Mouse (Mus musculus): Measurements from ENCODE around the gene Elof1. TPM values are rescaled to one million over a fixed set of nuclear protein-coding genes. Genes with fewer than 3 reads are reported as not detected.

The Elof1 gene
- total RNA-seq, 2 experiments from 2014 or later: 31.1 to 98.7 TPM

DNA sequence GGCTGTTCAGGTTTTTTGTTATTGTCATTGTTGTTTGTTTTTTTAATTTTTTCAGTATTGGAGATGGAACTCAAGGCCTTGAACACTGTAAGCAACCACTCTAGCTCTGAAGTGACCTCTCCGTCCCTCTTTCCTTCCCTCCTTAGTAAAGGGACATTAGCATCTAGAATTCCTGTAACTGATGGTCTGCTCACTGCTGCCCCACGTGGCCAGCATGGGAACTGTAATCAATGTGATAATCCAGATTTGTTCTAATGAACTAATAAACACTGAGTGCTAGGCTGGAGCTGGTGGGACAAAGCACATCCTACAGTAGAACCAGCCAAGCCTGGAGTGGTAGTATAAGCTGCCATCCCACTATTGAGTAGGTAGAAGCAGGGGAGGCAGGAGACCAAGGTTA is 21.5 kb upstream of the Elof1 start:
- ATAC-seq (replicated peaks; ENCODE audit: low FRiP score, low TSS enrichment, poor library complexity, severe bottlenecking): no peak

DNA sequence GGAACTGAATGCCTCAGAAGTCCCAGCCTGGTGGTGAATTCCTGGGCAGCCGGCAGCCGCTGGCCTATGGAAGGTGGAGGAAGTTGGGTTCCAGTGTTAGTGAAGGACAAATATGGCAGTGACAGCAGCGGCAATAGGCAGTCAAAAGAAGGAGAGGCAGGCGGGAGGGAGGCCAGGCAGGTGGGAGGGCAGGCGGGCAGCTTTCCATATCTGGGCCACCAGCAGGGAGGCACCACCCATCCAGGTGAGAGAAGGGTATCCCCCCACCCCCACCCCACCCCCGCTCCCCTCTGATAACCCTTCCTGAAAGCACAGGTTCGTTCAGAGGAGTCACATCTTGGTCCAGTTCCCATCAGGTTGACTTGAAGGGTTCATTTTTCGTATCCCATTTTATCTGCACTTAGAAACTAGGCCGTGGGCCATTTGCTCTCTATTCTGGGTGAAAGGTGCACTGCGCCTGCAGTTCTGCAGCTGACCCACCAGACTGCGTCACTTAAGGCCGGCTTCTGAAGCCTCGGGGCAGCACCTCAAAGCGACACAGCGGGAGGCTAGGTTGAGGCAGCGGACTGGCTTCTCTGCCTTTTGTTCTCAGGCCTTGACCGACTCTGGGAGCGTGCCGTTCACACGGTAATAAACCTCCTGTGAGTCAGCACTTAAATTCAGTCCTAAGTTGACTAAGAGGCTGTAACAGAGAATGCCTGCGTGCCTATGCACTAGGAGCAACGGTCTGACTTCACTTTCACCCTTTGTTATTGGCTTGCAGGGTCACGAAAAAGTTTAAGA is 20.0 kb upstream of the Elof1 start:
- no peak for ATAC-seq (replicated peaks; ENCODE audit: low FRiP score, low TSS enrichment, poor library complexity, severe bottlenecking)

GRCm38 (mm10) chr9:22135644-22136390 is 18.8 kb upstream of the Elof1 start, which contains the start of gene Acp5:
Gene Acp5 (minus strand): TSS chr9:22135711.
- ATAC-seq (replicated peaks; ENCODE audit: low FRiP score, low TSS enrichment, poor library complexity, severe bottlenecking): peak; percentile 77

DNA sequence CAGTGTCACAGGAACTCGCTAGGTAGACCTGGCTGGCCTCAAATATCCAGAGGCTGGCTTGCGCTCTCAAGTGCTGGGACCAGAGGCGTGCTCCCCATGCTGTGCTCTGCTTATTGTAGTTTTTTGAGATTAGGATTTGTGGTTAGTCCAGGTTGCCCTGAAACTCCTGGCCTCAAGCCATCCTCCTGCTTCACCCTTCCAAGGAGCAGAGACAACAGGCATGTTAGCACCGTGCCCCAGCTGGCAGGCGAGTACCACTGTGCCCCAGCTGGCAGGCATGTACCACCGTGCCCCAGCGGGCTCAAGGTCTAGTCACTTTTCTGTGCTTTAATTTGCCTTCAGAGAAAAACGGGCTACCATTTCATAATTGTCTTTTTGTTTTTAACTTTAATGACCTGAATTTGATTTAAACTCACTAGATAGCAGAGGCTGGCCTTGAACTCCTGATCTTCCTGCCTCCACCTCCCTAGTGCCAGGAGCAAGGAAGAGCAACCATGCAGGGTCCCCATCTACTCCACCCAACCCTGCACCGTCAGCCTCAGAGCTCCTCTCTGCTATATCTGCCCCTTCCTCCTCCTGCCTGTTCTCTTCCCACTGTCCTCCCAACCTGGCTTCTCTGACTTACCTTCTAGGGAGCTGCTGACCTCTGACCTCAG is 18.1 kb upstream of the Elof1 start:
- peak; percentile 35; the same call in 1 of the 2 replicates for ATAC-seq (replicated peaks; ENCODE audit: low FRiP score, low TSS enrichment, poor library complexity, severe bottlenecking)

GRCm38 (mm10) chr9:22134246-22134890 is 17.4 kb upstream of the Elof1 start:
- no peak for ATAC-seq (replicated peaks; ENCODE audit: low FRiP score, low TSS enrichment, poor library complexity, severe bottlenecking)

- ATAC-seq (replicated peaks; ENCODE audit: low FRiP score, low TSS enrichment, poor library complexity, severe bottlenecking): no peak
These were observed 15.2 kb upstream of the Elof1 start for GRCm38 (mm10) chr9:22132220-22132619.

- ATAC-seq (replicated peaks; ENCODE audit: low FRiP score, low TSS enrichment, poor library complexity, severe bottlenecking): 0 out of 2 replicates have a peak, but pooled peaks have one; percentile 37
These were observed 14.4 kb upstream of the Elof1 start for GRCm38 (mm10) chr9:22131226-22131981.

- ATAC-seq (replicated peaks; ENCODE audit: low FRiP score, low TSS enrichment, poor library complexity, severe bottlenecking): no peak
These were observed 8.5 kb upstream of the Elof1 start for GRCm38 (mm10) chr9:22125246-22126027.

GRCm38 (mm10) chr9:22124169-22124568 is 7.2 kb upstream of the Elof1 start:
- ATAC-seq (replicated peaks; ENCODE audit: low FRiP score, low TSS enrichment, poor library complexity, severe bottlenecking): no peak

GRCm38 (mm10) chr9:22123069-22123609 is 6.2 kb upstream of the Elof1 start:
- ATAC-seq (replicated peaks; ENCODE audit: low FRiP score, low TSS enrichment, poor library complexity, severe bottlenecking): peak; percentile 51

DNA sequence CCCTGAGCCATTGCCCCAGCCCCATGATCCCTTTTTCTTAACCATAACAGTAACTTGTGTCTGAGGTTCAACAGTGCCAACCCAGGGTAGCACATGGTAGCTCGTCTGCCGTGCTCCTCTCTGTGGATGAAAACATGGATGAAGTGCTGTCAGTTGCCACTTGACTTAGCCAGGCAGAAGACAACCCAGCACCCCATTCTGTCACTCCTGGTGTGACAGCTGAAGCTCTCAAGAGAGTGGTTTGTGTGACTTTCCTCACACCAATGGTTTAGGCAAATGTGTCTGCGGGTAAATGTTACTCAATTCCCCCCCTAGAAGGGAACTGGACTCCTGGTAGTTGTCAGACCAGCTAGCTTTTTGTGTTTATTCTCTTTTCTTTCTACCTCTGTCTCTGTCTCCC is 5.0 kb upstream of the Elof1 start:
- ATAC-seq (replicated peaks; ENCODE audit: low FRiP score, low TSS enrichment, poor library complexity, severe bottlenecking): no peak

DNA sequence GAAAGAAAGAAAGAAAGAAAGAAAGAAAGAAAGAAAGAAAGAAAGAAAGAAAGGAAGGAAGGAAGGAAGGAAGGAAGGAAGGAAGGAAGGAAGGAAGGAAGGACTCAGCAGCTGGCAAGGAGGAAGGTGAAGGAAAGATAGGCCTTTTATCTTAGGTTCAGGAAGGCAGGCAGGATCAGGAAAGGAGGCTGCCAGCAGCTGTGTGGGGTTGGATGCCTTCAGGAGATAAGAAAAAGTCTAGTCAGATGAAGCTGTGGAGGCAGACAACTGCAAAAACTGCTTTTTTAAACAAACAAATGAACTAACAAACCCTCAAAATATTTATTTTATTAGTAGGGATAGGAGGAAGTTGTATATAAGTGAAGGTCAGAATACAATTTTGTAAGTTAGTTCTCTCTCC is 4.6 kb upstream of the Elof1 start:
- peak; percentile 51; the same call in 1 of the 2 replicates for ATAC-seq (replicated peaks; ENCODE audit: low FRiP score, low TSS enrichment, poor library complexity, severe bottlenecking)

GRCm38 (mm10) chr9:22119543-22119942 is 2.6 kb upstream of the Elof1 start:
- no peak for ATAC-seq (replicated peaks; ENCODE audit: low FRiP score, low TSS enrichment, poor library complexity, severe bottlenecking)

DNA sequence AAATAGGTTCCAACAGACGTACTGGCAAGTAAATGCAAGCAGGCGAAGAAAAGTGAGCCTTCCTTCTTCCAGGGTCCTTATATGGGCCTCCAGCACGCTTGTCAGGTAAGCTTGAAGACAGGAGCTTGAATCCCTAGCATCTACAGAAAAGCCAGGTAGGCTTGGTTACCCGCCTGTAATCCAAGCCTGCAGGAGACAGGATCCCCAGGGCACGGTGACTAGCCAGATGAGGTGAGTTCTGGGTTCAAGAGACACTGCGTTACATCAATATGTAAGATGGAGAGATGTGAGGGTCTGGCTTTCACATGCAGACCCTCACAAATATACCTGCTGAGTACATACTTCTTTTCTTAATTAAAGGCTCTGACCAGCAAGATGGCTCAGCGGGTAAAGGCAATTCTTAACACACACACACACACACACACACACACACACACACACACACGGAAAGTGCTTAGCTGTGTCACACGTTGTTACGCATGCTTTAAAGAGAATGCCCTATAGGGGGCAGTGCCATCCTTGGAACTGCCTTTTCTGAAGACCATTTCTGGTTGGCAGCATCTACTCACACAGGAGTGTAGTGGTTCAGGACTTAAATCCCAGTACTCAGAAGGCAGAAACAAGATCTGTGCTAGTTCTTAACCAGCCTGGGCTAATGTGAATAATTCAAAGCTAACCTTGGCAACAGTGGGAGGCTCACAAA is 933 bp upstream of the Elof1 start:
- peak; percentile 53 for ATAC-seq (replicated peaks; ENCODE audit: low FRiP score, low TSS enrichment, poor library complexity, severe bottlenecking)

- ATAC-seq (replicated peaks; ENCODE audit: low FRiP score, low TSS enrichment, poor library complexity, severe bottlenecking): peak; percentile 42
These were observed 886 bp downstream of the Elof1 start for GRCm38 (mm10) chr9:22116086-22116485.

GRCm38 (mm10) chr9:22115635-22116034 is 1.3 kb downstream of the Elof1 start:
- no peak for ATAC-seq (replicated peaks; ENCODE audit: low FRiP score, low TSS enrichment, poor library complexity, severe bottlenecking)

DNA sequence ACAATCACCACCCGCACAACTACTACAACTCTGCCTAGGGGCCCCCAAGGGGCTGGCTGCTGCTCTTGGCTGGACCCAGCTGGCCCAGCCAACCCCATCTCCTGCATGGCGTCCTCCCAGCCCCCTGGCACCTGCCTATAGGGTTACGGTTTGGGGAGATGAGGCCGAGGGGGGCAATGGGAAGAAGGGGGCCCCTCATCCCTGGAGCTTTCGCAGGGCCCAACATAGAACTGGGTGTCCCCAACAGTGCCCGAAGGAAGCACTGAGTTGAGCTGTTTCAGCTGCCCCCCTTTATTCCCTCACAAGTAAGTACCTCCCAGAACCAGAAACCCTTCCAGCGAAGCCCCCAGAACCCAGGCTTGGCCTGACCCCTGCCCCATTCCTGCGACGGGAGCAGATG is 8.8 kb downstream of the Elof1 start:
- no peak for ATAC-seq (replicated peaks; ENCODE audit: low FRiP score, low TSS enrichment, poor library complexity, severe bottlenecking)

Data from megakaryocyte-erythroid progenitor cell, adult 5-6 weeks (primary cell).